Mouse (Mus musculus) WW6 (cell line): Measurements from ENCODE around the gene Hamp2.
"Not testable (repeated sequence)": the region's sequence is repeated elsewhere in the genome, so short reads cannot be mapped to it uniquely, and the experiment has no call there.

Experiments used
- DNase-seq: peaks from one replicate; pipeline ENCODE4 v3.0.0-alpha.2; 2013; ENCODE audit warnings: low read depth, low spot score

Hamp2 gene

DNA sequence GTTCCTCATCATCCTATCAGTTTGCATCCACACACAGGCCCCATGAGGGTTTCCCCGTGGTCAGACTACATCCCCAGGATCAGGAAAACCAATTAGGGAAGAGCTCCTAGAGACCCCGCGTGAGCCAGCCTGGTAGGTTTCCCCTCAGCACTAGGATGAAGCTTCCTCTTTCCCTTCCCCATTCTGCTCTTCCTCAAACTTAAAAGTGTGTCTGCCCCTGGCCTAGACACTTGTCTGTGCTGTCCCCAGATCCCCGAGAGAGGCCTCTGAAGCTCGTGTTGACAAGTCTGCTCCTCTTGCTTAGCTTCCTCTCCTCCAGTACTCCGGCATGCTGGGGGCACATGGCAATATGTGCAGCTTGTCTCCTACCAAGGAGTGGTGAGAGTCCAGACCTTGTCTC lies 29.0 kb upstream of the Hamp2 start:
- DNase-seq: no peak

GRCm38 (mm10) chr7:30952441-30953265 lies 28.2 kb upstream of the Hamp2 start:
- DNase-seq: no peak

DNA sequence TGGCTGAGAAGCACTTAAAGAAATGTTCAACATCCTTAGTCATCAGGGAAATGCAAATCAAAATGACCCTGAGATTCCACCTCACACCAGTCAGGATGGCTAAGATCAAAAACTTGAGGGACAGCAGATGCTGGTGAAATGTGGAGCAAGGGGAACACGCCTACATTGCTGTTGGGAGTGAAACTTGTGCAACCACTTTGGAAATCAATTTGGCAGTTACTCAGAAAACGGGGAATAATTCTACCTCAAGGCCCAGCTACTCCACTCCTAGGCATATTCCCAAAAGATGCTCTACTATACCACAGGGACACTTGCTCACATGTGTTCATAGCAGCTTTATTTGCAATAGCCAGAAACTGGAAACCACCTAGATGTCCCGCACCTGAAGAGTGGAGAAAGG lies 25.4 kb upstream of the Hamp2 start:
- DNase-seq: not testable (repeated sequence)

- DNase-seq: no peak
Observed at GRCm38 (mm10) chr7:30945876-30946275, 21.4 kb upstream of the Hamp2 start.

DNA sequence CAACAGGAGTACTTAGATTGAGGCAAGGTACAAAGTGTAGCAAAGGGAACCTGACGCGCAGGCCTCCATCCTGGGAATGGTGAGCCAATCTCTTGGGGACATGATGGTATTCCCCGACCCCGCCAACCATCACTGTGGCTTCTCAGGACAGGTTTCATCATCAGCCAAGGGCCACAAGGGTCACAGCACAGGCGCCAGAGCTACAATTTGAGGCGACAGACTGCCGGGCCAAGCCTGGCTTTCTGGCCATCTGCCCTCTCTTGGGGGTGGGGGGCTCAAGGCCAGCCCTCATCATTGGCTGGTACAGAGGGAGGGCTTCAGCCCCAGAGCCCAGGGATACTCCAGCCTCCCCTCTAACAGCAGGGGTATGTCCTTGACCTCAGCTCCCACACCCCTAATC lies 21.0 kb upstream of the Hamp2 start:
- not testable (repeated sequence) for DNase-seq

- DNase-seq: not testable (repeated sequence)
Observed at GRCm38 (mm10) chr7:30944706-30945105, 20.2 kb upstream of the Hamp2 start.

- no peak for DNase-seq
Observed at GRCm38 (mm10) chr7:30943909-30944635, 19.6 kb upstream of the Hamp2 start, which contains the start of gene Hamp. Gene Hamp (minus strand): TSS chr7:30944032.

- DNase-seq: not testable (repeated sequence)
Observed at GRCm38 (mm10) chr7:30942365-30942764, 17.9 kb upstream of the Hamp2 start.

DNA sequence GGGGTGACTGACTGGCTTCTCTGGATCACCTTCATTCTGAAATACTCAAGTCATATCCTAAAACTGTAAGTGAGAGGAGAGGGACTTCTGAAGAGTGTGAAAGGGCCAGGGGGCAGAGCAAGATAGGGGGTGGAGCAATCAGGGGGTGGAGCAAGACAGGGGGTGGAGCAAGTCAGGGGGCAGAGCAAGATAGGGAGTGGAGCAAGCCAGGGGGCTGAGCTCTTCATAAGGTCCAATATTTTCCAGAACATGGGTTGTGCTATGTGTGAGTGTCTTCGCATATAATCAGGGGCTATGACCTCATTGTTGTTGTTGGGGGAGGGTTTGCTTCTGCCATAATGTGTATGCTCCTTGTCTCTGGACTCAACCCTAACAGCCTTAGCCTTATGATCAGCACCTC lies 15.6 kb upstream of the Hamp2 start:
- DNase-seq: not testable (repeated sequence)

DNA sequence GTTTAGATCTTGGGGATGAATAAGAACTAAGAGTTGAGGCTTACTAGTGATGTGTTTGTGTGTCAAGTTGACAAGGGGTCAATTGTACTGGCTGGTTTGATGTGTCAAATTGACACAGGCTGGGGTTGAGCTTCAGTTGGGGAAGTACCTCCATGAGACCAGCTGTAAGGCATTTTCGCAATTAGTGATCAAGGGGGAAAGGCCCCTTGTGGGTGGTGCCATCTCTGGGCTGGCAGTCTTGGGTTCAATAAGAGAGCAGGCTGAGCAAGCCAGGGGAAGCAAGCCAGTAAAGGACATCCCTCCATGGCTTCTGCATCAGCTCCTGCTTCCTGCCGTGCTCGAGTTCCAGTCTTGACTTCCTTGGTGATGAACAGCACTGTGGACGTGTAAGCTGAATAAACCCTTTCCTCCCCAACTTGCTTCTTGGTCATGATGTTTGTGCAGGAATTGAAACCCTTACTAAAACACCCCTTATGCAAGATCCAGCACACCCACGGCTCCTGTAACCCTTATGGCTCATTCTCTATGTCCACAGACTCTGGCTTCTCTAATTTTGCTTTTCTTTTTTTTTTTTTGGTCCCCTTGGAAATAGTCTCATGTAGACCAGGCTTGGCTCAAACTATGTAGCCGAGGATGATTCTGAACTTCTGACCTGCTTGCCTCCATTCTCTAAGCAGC lies 11.1 kb upstream of the Hamp2 start:
- DNase-seq: not testable (repeated sequence)

DNA sequence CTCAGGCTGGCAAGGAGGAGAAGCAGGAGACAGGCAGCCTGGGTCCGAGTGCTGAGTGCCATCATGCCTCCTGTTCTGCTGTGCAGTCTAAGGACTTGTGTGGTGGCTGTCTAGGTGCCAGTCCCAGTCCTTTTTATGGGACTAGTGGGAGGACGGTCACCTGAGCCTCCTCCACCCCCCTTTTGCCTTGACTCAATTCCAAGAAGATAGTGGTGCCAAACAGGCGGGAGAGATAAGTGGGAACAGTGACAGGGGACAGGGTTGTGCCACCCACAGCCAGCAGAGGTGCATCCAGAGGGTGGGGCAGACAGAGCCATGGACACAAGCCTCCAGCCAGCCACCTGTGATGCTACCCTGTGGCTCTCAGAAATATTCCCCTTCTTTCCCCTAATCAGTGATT lies 410 bp downstream of the Hamp2 start:
- DNase-seq: no peak

DNA sequence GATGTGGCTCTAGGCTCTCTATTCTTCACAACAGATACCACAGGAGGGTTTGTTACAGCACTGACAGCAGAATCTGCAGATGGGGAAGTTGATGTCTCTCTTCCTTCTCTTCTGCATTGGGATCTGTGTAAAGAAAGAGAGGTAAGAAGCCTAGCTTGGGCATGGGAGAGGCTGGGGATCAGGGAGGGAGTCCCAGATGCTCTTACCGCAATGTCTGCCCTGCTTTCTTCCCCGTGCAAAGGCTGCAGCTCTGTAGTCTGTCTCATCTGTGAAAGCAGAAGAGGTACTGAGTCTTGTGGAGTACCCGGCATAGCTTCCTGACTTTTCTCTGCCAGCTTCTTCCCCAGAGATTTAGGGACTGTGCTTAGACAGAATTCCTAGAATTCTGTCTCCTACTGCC lies 2.0 kb downstream of the Hamp2 start:
- not testable (repeated sequence) for DNase-seq

GRCm38 (mm10) chr7:30920217-30920616 lies 4.3 kb downstream of the Hamp2 start:
- DNase-seq: no peak

DNA sequence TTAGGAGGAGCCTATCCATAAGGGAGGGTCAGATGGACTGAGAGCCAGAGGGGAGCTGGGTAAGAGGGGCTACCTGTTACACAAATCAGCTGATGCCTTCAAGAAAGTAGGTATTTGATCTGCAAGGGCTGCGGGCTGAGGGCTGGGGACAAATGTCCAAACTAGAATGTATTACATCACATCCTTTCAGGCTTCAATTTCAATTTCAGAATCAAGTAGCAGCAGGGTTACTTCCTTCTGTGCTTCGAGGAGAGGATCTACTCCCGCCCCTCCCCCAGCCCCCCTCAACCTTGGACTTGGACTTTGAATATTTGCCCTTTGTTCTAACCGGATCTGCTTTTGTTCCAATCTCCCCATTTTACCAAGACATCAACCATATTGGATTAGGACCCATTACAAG lies 7.3 kb downstream of the Hamp2 start:
- no peak for DNase-seq

GRCm38 (mm10) chr7:30916713-30917112 lies 7.8 kb downstream of the Hamp2 start:
- no peak for DNase-seq

- no peak for DNase-seq
Observed at GRCm38 (mm10) chr7:30914732-30915131, 9.7 kb downstream of the Hamp2 start, which contains the start of gene Mag. Gene Mag (minus strand): TSS chr7:30914873.

DNA sequence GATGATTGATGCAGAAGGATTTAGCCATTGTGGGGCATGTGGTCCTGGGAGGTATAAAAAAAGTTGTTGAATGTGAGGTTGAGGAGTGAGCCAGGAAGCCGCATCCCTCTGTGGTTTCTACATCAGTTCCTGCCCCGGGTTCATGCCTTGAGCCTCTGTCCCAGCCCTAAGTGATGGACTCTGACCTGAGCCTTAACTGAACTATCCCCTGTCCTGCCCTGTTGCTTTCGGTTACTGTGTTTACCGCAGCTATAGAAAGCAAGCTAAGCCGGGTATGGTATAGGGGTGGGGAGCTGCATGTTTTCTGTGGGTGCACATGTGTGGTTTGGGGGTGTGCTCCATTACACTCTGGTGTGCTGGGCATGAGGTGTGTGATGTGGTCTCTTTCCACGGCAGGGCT lies 14.7 kb downstream of the Hamp2 start:
- DNase-seq: no peak

GRCm38 (mm10) chr7:30908992-30909431 lies 15.5 kb downstream of the Hamp2 start:
- DNase-seq: no peak

- DNase-seq: peak; percentile 28
Observed at GRCm38 (mm10) chr7:30908277-30908991, 16.0 kb downstream of the Hamp2 start.

- no peak for DNase-seq
Observed at GRCm38 (mm10) chr7:30904042-30904441, 20.4 kb downstream of the Hamp2 start.

DNA sequence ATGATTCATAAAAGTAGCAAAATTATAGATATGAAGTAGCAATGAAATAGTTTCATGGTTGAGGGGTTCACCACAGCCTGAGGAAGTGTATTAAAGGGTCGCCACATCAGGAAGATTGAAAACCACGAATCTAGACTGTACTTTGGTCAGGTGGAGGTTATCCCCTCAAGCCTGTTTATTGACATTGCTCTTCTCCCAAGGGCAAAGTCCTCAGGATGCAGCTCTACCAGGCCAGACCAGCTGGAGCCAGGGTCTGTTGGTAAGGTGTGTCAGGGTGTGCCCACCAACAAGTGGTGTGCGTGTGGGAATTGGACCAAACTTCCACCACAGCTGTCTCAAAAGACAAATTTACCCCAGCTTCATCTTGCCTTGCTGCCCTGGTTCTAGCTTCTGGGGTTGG lies 29.3 kb downstream of the Hamp2 start:
- DNase-seq: no peak
